Mouse (Mus musculus) liver, adult 2 months (tissue): ENCODE measurements around the gene Tmem243.

Experiments used
- CTCF ChIP-seq: fragments of 200-500 bp; IDR thresholded peaks from 2 replicates; pipeline ENCODE4 v1.5.1; 2011; ENCODE audit warnings: low read depth, low read length, control low read depth
- POLR2A ChIP-seq: fragments of 200-500 bp; IDR thresholded peaks from 2 replicates; pipeline ENCODE4 v1.6.1; 2011; ENCODE audit warnings: low read length, control low read depth; ENCODE audit not compliant: insufficient read depth; ENCODE audit errors: extremely low read depth

DNA sequence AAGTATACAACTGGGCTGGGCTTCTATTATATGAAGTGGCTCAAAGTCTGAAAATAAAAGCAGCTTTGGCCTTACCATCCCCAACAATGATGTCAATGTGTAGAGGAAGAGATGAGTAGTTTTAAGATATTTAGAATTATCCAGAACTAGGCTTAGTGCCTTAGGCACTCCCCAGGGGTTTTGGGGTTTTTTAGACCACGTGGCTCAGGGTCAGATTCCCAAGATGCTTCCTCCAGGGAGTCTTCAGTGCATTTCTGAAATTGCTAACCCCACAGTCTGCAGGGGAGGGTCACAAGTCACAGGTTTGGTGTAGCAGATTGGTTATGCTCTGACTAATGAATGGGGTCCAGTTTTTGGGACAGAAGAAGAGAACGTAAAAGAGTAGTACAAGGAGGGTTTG lies 10.8 kb downstream of the Tmem243 start:
- TF ChIP-seq CTCF (no peak), POLR2A (no peak)
